Mouse (Mus musculus) ES-E14 (cell line): Measurements from ENCODE around the gene Zbtb45.

Experiments
- CHD2 ChIP-seq: IDR thresholded peaks from 2 replicates; pipeline ENCODE4 v1.6.1; 2014; ENCODE audit warnings: mild to moderate bottlenecking, low read depth, low read length, inconsistent platforms
- HCFC1 ChIP-seq: IDR thresholded peaks from 2 replicates; pipeline ENCODE4 v1.6.1; 2012; ENCODE audit warnings: low read length, inconsistent platforms, borderline replicate concordance; ENCODE audit not compliant: insufficient read depth
- ZC3H11A ChIP-seq: IDR thresholded peaks from 2 replicates; pipeline ENCODE4 v1.6.1; 2012; ENCODE audit warnings: low read depth, mild to moderate bottlenecking, inconsistent platforms, low read length, borderline replicate concordance
- ZNF384 ChIP-seq: IDR thresholded peaks from 2 replicates; pipeline ENCODE4 v1.6.1; 2012; ENCODE audit warnings: low read depth, low read length, inconsistent platforms

DNA sequence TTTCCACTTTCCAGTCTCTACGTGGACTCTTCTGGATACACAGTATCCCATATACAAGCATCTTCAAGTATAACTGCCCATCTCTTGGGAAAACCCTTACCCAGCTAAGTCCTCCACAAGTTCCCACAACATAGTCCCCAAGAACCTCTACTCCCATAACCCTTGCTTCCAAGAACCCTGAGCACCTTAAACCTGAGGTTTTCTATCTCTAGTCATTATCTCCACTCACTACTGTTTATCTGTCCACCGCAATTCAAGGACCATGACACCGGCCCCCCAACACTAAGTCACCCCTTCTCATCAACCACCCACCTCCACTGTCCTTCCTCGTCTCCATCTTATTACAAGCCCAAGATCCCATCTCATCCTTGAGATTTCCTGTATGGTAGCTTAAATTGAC, 27.0 kb upstream of the Zbtb45 start:
- no peak for TF ChIP-seq ZC3H11A
- no peak for TF ChIP-seq HCFC1
- TF ChIP-seq ZNF384 = no peak
- no peak for TF ChIP-seq CHD2
